Mouse (Mus musculus) MEL (cell line): Measurements from ENCODE around the gene Commd2. TPM values are rescaled to one million over a fixed set of nuclear protein-coding genes. Genes with fewer than 3 reads are reported as not detected.

Source experiments
- polyA plus RNA-seq, 2 experiments: library from polyadenylated mRNA; stranded (reverse) in 1 of 2; unstranded in 1 of 2; fragments of >175 nt in 1 of 2; fragments of >200 nt in 1 of 2; gene quantifications; 2 replicates each; pipeline versions ENCODE4 v1.2.1 to v1.2.4; 2012; ENCODE audit warnings: low replicate concordance in 2 of 2, low read depth in 1 of 2; ENCODE audit not compliant: insufficient read length in 2 of 2, insufficient read depth in 1 of 2, missing spikeins in 1 of 2
- total RNA-seq: library from RNA; depleted of rRNA; stranded (reverse); fragments of 300-350 nt; gene quantifications from 2 replicates; pipeline ENCODE4 v1.2.3, GENCODE M21; 2012; rRNA removed

Gene Commd2
- total and polyA plus RNA-seq, 3 experiments = 47.7 to 61.6 TPM; not detected in 1

Other genes starting within 250 kb of the Commd2 start
- not detected in 2 replicates for gene Tm4sf4, start 226.4 kb downstream of the Commd2 start, total RNA-seq
- not detected for gene Tm4sf4, start 226.4 kb downstream of the Commd2 start, polyA plus RNA-seq
- gene Wwtr1, start 75.8 kb downstream of the Commd2 start, total RNA-seq = not detected in 2 replicates
- not detected for gene Wwtr1, start 75.8 kb downstream of the Commd2 start, polyA plus RNA-seq
- not detected in 2 replicates for gene Ankub1, start 41.1 kb upstream of the Commd2 start, total RNA-seq
- not detected for gene Ankub1, start 41.1 kb upstream of the Commd2 start, polyA plus RNA-seq
- 16.4 and 18.8 TPM in 2 replicates for gene Rnf13, start 84.3 kb upstream of the Commd2 start, total RNA-seq
- gene Rnf13, start 84.3 kb upstream of the Commd2 start, polyA plus RNA-seq = 10 to 100 TPM in 1 of 2 experiments, not detected in 1; 26.1 TPM
- gene Pfn2, start 196.4 kb upstream of the Commd2 start, total RNA-seq = 1.9 and 4.4 TPM in 2 replicates
- 1 to 10 TPM in 1 of 2 experiments, not detected in 1; 4.4 TPM for gene Pfn2, start 196.4 kb upstream of the Commd2 start, polyA plus RNA-seq